Mouse (Mus musculus) embryonic facial prominence, embryonic 13.5 days (tissue): ENCODE data around the gene Capn8. TPM values are rescaled to one million over a fixed set of nuclear protein-coding genes. Genes with fewer than 3 reads are reported as not detected.

Source experiments
- ATAC-seq: fragments of 200-750 bp; cut with Nextera tagmentation; 2 replicates; pipeline ENCODE4 v1.8.0; 2017; ENCODE audit warnings: low read depth; ENCODE audit not compliant: insufficient number of reproducible peaks, insufficient read depth, low FRiP score, low TSS enrichment
- H3K27ac ChIP-seq: fragments of 300-500 bp; sonication (generic); 2 replicates; pipeline ENCODE4 v1.5.1; 2015; ENCODE audit warnings: moderate library complexity, mild to moderate bottlenecking, inconsistent platforms
- H3K27me3 ChIP-seq: fragments of 300-500 bp; sonication (generic); 2 replicates; pipeline ENCODE4 v1.6.1; 2015; ENCODE audit warnings: mild to moderate bottlenecking, inconsistent platforms
- H3K36me3 ChIP-seq: fragments of 300-500 bp; sonication (generic); 2 replicates; pipeline ENCODE4 v1.6.1; 2015; ENCODE audit warnings: mild to moderate bottlenecking, inconsistent platforms
- H3K4me1 ChIP-seq: fragments of 300-500 bp; sonication (generic); 2 replicates; pipeline ENCODE4 v1.6.1; 2015; ENCODE audit warnings: inconsistent platforms
- H3K4me2 ChIP-seq: fragments of 300-500 bp; sonication (generic); 2 replicates; pipeline ENCODE4 v1.6.1; 2015; ENCODE audit warnings: moderate library complexity, mild to moderate bottlenecking, inconsistent platforms
- H3K4me3 ChIP-seq: fragments of 300-500 bp; sonication (generic); 2 replicates; pipeline ENCODE4 v1.5.1; 2015; ENCODE audit warnings: mild to moderate bottlenecking, inconsistent platforms
- H3K9ac ChIP-seq: fragments of 300-500 bp; sonication (generic); 2 replicates; pipeline ENCODE4 v1.6.1; 2015; ENCODE audit warnings: mild to moderate bottlenecking, inconsistent platforms
- H3K9me3 ChIP-seq: fragments of 300-500 bp; sonication (generic); 2 replicates; pipeline ENCODE4 v1.6.1; 2016; ENCODE audit warnings: inconsistent platforms
- WGBS: fragments of 180-500 bp; shearing (Covaris S2); methylation state at CpG from one replicate; pipeline ENCODE4 v1.1.7; 2015; ENCODE audit warnings: mixed read lengths; 5-methylcytosine and 5-hydroxymethylcytosine counted together
- polyA plus RNA-seq: library from polyadenylated mRNA; unstranded; fragments of >200 nt; fragmentation: Nextera tagmentation; extraction: Ambion mirVana; gene quantifications from 2 replicates; pipeline ENCODE4 v1.2.1, GENCODE M21; 2015

The Capn8 gene
- polyA plus RNA-seq, 1 experiment from 2014 or later = not detected

DNA sequence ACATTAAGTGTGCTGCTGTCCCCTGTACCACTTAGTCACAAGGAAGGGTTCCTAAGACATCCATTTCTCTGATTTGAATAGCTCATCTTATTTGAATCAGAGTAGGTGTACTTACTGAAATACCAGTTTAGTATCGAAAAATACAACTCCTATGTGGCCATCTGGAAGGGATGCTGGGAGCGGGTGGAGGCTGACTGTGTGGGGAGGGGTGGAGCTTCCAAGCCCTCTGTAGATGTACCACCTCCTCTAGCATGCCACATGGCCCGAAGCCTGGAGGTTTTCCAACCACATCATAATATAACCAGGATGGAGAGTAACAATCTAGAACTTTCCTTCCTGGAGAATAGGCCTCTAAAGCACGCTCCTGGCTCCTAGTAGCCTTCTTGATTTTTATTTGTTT is 6.5 kb upstream of the Capn8 start:
- WGBS = 57% methylated on average over 4 of the region's 4 CpGs
- no peak for ATAC-seq

DNA sequence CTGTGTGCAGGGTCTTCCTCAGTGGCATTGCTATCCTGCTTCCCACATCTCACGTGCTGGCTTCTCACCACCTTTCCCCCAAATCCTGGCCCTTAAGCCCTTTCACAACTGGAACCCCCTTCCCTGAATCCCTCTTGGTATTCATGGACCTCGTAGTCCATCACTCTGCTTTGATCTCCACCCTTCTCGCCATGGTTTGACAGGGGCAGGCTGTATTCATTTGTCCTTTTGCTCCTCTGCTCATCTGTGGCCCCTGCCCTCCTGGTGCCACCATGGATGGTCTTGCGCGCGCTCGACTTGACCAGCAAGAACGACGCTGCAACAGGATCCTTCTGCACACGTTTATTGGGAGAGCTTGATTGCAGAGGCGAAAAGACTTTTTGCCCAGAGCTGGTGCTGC is 5.3 kb upstream of the Capn8 start:
- no peaks in the 10 kb centered on the region for H3K36me3 ChIP-seq
- H3K9me3 ChIP-seq = no peaks in the 10 kb centered on the region
- 86% methylated on average over 11 of the region's 11 CpGs for WGBS
- no peak for ATAC-seq
- no peak overlapping the region for H3K4me2 ChIP-seq
- H3K27me3 ChIP-seq = no peaks in the 10 kb centered on the region
- peaks cover 20% of the 10 kb centered on the region for H3K4me1 ChIP-seq
- no peak overlapping the region for H3K9ac ChIP-seq
- no peak overlapping the region for H3K27ac ChIP-seq
- H3K4me3 ChIP-seq = no peak overlapping the region

More for the DNA sequence above, 6.5 kb upstream of the Capn8 start:
- H3K4me1 ChIP-seq = peaks cover 22% of the 10 kb centered on the region
- H3K27ac ChIP-seq = 0 out of 2 replicates have a peak overlapping the region, but pooled peaks have one; percentile 4
- H3K9ac ChIP-seq = no peak overlapping the region
- H3K4me3 ChIP-seq = no peak overlapping the region
- H3K27me3 ChIP-seq = no peaks in the 10 kb centered on the region
- H3K36me3 ChIP-seq = no peaks in the 10 kb centered on the region
- H3K4me2 ChIP-seq = no peak overlapping the region
- H3K9me3 ChIP-seq = no peaks in the 10 kb centered on the region

DNA sequence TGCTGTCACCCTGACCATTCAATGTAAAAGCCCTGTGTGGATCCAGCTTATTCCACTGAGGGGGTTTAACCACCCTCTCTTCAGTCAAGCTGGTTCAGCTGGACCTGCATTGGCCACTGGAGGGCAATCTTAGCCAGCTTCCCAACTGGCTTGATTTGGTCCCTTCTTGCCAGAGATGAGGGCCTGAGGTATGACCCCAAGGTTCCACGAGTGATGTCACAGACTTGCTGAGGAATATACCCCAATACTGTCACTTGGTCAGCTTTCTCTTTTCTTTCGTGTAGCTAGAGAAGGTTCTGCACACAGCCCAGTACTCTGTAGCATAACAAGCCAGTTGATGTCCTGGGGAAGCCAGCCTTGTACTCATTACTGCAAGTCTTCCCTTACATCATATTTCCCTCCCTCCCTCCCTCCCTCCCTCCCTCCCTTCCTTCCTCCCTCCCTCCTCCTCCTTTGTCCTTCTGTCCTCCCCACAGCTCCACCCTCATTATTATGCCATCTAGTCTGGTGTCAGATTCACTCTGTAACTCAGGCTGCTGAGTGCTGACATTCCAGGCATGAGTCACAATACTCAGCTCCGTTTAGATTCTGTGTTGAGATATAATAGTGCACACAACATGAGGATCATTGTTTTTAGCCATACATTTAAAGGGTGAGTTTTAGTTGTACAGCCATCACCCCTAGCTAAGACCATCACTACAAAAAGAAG is 4.3 kb upstream of the Capn8 start:
- no peak for ATAC-seq
- Histone ChIP-seq H3K4me3 (no peak overlapping the region), H3K36me3 (no peaks in the 10 kb centered on the region), H3K27me3 (no peaks in the 10 kb centered on the region), H3K9me3 (no peaks in the 10 kb centered on the region), H3K9ac (no peak overlapping the region), H3K4me2 (no peak overlapping the region), H3K27ac (no peak overlapping the region), H3K4me1 (peaks cover 20% of the 10 kb centered on the region)
- 26% methylated on average over 3 of the region's 3 CpGs for WGBS

DNA sequence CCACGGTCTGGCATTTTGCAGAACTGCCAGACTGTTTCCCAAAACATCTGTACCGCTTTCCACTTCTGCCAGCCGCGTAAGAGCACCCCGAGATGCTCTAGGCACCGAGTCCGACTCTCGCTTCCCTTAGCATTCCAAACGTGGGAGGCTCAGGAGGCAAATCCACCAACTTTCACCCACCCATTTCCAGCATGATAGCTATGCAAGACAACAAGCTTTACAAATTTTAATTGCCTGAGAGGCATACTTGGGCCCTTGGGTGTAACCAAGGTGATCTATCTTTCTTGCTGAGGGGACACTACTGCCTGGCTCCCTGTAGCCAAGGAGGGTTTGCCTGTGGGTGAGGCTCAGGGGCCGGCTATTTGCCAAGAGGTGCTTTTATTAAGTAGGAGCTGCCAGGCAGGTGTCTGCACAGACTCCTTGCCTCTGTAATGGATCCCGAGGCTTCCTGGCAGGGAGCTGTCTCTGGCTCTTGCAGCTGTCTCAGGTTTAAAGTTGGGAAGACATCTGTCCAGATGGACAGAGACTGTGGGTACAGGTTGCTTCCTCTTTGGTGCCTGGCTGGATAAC is 2.8 kb upstream of the Capn8 start:
- no peak for ATAC-seq
- peak overlapping the region; percentile 24; the same call in 1 of the 2 replicates for H3K4me2 ChIP-seq

DNA sequence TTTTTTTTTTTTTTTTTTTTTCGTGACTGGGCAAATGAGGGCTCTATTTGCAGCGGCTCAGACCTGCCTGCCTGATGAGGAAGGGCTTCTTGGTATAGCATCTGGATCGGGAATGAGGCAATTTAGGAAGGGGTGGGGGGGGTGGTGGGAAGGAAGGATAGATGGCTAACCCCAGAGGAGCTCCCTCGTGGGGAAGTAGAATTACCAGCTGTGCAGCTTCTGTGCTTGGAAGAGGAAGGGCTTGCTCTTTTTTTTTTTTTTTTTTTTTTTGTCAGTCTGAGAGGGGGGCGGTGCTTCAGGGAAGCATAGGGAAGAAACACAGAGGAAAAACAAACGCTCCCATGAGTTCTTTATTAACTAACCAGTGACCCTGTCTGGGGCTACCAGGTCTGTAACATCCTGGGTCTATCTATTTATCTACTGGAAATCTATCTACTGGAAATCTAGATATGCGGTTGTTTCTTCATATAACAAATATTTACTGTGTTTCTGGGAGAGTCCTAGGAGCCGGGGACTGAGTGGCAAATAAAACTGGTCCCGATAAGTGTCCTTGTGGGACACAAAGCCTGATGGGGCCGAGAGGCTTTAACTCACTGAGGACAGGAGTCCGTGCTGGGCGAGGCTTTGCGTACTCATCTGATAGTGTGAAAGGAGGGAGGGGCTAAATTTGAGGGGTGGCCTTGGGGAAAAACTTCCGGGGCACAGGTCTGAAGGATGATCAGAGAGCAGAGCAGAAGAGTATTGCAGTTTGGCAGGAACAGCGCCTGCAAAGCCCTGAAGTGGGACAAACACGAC is 2.0 kb upstream of the Capn8 start:
- ATAC-seq = no peak
- Histone ChIP-seq H3K9ac (no peak overlapping the region; the same call in 1 of the 2 replicates), H3K4me3 (no peak overlapping the region), H3K27ac (peak overlapping the region; percentile 22; the same call in 1 of the 2 replicates), H3K4me2 (peak overlapping the region; percentile 24), H3K9me3 (no peaks in the 10 kb centered on the region), H3K4me1 (peaks cover 16% of the 10 kb centered on the region), H3K27me3 (no peaks in the 10 kb centered on the region), H3K36me3 (no peaks in the 10 kb centered on the region)
- 37% methylated on average over 16 of the region's 16 CpGs for WGBS

More for the DNA sequence above, 2.8 kb upstream of the Capn8 start:
- Histone ChIP-seq H3K4me3 (no peak overlapping the region), H3K9ac (no peak overlapping the region), H3K27ac (no peak overlapping the region), H3K9me3 (no peaks in the 10 kb centered on the region), H3K36me3 (no peaks in the 10 kb centered on the region), H3K27me3 (no peaks in the 10 kb centered on the region), H3K4me1 (peaks cover 16% of the 10 kb centered on the region)
- WGBS = 65% methylated on average over 11 of the region's 11 CpGs

DNA sequence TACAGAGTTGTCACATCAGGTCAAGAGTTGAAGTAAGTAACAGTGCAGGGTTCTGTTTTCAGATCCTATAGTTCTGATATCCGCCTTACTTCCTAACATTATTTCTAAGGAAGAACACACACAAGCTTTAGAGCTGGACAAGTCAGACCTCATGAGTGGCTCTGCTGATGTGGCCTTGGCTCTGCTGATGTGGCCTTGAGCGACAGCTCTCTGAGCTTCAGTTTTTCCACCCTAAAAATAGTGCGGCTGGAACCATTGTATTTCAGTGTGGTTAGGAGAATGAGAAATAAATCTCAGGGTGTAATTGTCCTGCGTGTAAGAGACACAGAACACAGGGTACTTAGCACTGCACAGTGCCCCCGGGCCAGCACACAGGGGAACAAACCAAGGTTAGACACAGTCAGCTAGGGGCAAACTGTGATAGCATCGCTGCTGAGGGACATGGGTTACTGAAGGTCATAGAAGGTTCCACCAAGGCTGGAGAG is 586 bp downstream of the Capn8 start:
- ATAC-seq = no peak
- WGBS = 86% methylated on average over 6 of the region's 6 CpGs
- no peaks in the 10 kb centered on the region for H3K36me3 ChIP-seq
- no peak overlapping the region for H3K9ac ChIP-seq
- no peaks in the 10 kb centered on the region for H3K27me3 ChIP-seq
- H3K4me2 ChIP-seq = no peak overlapping the region
- H3K4me1 ChIP-seq = peaks cover 16% of the 10 kb centered on the region
- no peak overlapping the region for H3K27ac ChIP-seq
- H3K4me3 ChIP-seq = no peak overlapping the region
- H3K9me3 ChIP-seq = no peaks in the 10 kb centered on the region

DNA sequence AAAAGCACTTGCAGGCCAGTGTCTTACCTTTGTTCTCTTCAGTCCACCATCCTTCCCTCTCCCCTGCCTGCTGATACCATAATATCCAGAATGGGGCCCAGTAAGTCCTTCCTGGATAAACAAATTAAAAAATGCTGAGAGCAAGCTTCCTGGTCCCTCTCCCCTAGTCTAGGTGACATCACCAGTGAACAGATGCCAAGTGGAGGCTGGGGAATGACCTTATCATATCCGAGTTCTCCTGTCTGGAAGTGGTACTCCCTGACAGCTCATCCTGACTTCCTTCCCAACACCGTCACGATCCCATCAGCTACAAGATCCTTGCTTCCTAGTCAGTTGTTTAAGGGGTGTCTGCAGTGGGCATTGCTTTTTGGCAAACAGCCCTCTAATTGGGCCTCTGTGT is 6.3 kb downstream of the Capn8 start:
- no peaks in the 10 kb centered on the region for H3K27me3 ChIP-seq
- H3K4me1 ChIP-seq = peaks cover 10% of the 10 kb centered on the region
- no peak overlapping the region for H3K4me2 ChIP-seq
- no peak overlapping the region for H3K4me3 ChIP-seq
- H3K9me3 ChIP-seq = no peaks in the 10 kb centered on the region
- ATAC-seq = no peak
- no peaks in the 10 kb centered on the region for H3K36me3 ChIP-seq
- no peak overlapping the region for H3K9ac ChIP-seq
- 81% methylated on average over 3 of the region's 3 CpGs for WGBS
- no peak overlapping the region for H3K27ac ChIP-seq

DNA sequence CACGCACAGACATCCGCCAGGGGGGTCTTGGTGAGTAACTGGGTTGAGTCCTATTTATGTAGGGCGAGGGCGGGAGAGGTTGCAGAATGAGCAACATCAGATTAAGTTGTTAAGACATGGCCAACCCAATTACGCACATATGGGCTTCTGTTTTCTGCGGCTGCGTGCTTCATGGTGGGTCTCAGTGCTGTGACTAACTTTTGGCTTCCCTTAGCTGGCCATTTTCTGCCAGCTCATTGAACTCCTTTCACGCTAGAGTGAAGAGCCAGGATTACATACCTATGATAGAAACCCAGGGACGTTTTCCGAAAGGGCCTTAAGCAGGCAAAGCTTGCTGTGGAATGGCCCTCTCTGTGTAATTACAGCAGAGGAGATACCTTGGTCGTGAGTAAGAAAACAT is 7.2 kb downstream of the Capn8 start:
- 67% methylated on average over 11 of the region's 11 CpGs for WGBS

DNA sequence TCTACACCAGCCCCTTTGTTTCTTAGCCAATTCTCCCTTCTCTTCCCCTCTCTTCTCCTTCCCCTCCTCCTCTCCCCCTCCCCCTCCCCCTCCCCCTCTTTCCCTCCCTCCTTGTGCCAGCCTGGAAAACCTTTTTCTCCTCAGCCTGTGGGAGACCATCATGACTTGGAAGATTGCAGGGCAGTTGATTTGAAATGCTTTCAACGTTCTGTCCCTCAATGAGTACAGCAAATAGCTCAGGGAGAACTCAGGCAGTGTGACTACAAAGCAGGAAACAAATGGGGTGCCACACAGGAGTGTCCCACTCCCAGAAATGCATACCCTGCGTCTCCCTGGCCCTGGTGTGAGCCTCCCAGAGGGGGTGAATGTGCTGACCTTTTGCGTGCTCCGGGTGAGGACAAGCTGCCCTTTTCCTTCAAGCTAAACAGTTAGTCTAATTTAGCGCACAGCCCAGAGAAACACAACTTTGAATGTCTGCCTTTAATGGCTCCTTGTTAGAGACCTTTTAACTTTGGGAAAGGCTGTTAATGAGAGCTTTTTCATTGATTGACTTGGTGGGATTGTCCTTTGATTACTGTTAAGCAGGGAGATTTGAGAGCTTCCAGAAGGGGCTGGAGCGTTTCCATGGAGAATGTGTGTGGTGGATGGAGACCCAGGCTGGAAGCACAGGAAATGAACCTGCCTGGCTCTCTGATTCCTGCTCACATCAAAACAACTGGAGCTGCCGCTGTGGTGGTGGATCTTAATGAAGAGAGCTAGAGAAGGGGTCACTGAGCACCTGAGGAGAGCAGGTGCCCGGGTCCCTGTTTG is 9.3 kb downstream of the Capn8 start:
- Histone ChIP-seq H3K4me3 (no peak overlapping the region), H3K9ac (no peak overlapping the region), H3K9me3 (no peaks in the 10 kb centered on the region), H3K27me3 (no peaks in the 10 kb centered on the region), H3K4me2 (no peak overlapping the region), H3K36me3 (no peaks in the 10 kb centered on the region), H3K4me1 (peaks cover 10% of the 10 kb centered on the region), H3K27ac (no peak overlapping the region)
- ATAC-seq = no peak
- 15% methylated on average over 8 of the region's 8 CpGs for WGBS

More for the DNA sequence above, 7.2 kb downstream of the Capn8 start:
- H3K27ac ChIP-seq = no peak overlapping the region
- no peak overlapping the region for H3K4me3 ChIP-seq
- no peaks in the 10 kb centered on the region for H3K36me3 ChIP-seq
- H3K4me1 ChIP-seq = peaks cover 10% of the 10 kb centered on the region
- no peaks in the 10 kb centered on the region for H3K27me3 ChIP-seq
- no peak for ATAC-seq
- no peak overlapping the region for H3K9ac ChIP-seq
- H3K9me3 ChIP-seq = no peaks in the 10 kb centered on the region
- H3K4me2 ChIP-seq = no peak overlapping the region

DNA sequence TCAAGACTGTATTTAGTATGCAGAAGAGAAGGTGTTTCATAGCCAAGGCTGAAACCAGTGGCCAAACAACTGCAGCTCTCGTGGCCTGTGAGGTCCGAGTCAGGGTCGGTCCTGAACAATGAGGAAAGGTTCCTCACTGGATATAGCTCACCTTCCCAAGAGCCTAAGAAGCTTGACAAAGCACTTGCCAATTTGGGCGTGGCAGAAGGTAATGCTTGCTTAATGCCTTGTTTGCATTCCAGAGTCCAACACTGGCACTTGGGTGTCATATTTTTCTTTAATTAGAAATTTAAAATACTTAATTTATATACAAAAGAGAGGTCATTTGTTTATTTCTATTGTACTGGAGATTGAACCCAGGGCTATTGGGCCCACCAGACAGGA is 9.9 kb downstream of the Capn8 start:
- ATAC-seq = no peak
- WGBS = 50% methylated on average over 4 of the region's 4 CpGs
- Histone ChIP-seq H3K36me3 (no peaks in the 10 kb centered on the region), H3K27ac (no peak overlapping the region), H3K4me2 (no peak overlapping the region), H3K27me3 (no peaks in the 10 kb centered on the region), H3K9ac (no peak overlapping the region), H3K4me3 (no peak overlapping the region), H3K9me3 (no peaks in the 10 kb centered on the region), H3K4me1 (peaks cover 10% of the 10 kb centered on the region)

DNA sequence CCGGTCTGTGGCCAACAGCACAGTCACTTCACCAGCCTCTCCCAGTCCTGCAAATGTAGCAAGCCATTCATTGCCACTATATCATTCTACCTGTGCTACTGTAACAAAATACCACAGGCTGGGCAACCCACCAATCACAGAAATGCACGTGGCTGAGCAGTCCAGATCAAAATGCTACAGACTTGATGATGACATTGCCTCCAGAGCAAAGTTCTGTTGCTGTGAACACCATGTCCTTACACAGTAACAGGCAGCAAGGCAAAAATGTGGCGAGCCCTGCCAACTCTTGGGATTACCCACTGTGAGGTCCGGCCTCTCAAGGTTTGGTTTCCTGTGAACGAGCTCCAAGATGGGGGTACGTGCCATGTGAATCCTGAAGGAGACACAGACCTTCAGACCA is 19.4 kb downstream of the Capn8 start:
- ATAC-seq = no peak
- WGBS = 81% methylated on average over 6 of the region's 6 CpGs
- peaks cover 9% of the 10 kb centered on the region; the same call in 1 of the 2 replicates for H3K27me3 ChIP-seq

More for the DNA sequence above, 19.4 kb downstream of the Capn8 start:
- Histone ChIP-seq H3K36me3 (no peaks in the 10 kb centered on the region), H3K4me2 (no peak overlapping the region), H3K27ac (no peak overlapping the region), H3K4me1 (peaks cover 4% of the 10 kb centered on the region; the same call in 1 of the 2 replicates), H3K4me3 (no peak overlapping the region), H3K9me3 (no peaks in the 10 kb centered on the region), H3K9ac (no peak overlapping the region)
